Mouse (Mus musculus) forebrain, embryonic 14.5 days (tissue): ENCODE measurements around the gene Pde4b. TPM values are rescaled to one million over a fixed set of nuclear protein-coding genes. Genes with fewer than 3 reads are reported as not detected.

Experiments
- ATAC-seq: fragments of 200-750 bp; cut with Nextera tagmentation; 2 replicates; pipeline ENCODE4 v1.8.0; 2017; ENCODE audit warnings: mild to moderate bottlenecking, moderate library complexity
- DNase-seq: peaks from one replicate; pipeline ENCODE4 v3.0.0-alpha.2; 2015; ENCODE audit warnings: low spot score
- H3K27ac ChIP-seq: fragments of 300-500 bp; sonication (generic); 2 replicates; pipeline ENCODE4 v1.5.1; 2014; ENCODE audit warnings: low read depth, mild to moderate bottlenecking, control low read depth, low read length, moderate library complexity
- H3K27me3 ChIP-seq: fragments of 300-500 bp; sonication (generic); replicated peaks from 2 replicates; pipeline ENCODE4 v1.6.1; 2014; ENCODE audit warnings: low read length, control low read depth, mixed read lengths; ENCODE audit not compliant: control insufficient read depth, insufficient read depth
- H3K36me3 ChIP-seq: fragments of 300-500 bp; sonication (generic); 2 replicates; pipeline ENCODE4 v1.6.1; 2014; ENCODE audit warnings: low read length, control low read depth; ENCODE audit not compliant: control insufficient read depth, insufficient read depth
- H3K4me1 ChIP-seq: fragments of 300-500 bp; sonication (generic); 2 replicates; pipeline ENCODE4 v1.6.1; 2014; ENCODE audit warnings: antibody characterized with exemption, low read length, control low read depth; ENCODE audit not compliant: control insufficient read depth, insufficient read depth
- H3K4me2 ChIP-seq: fragments of 300-500 bp; sonication (generic); 2 replicates; pipeline ENCODE4 v1.6.1; 2014; ENCODE audit warnings: mild to moderate bottlenecking, control low read depth, low read length
- H3K4me3 ChIP-seq: fragments of 300-500 bp; sonication (generic); 2 replicates; pipeline ENCODE4 v1.5.1; 2014; ENCODE audit warnings: low read depth, low read length, control low read depth
- H3K9ac ChIP-seq: fragments of 300-500 bp; sonication (generic); 2 replicates; pipeline ENCODE4 v1.6.1; 2014; ENCODE audit warnings: mild to moderate bottlenecking, low read length, control low read depth, moderate library complexity
- H3K9me3 ChIP-seq: fragments of 300-500 bp; sonication (generic); replicated peaks from 2 replicates; pipeline ENCODE4 v1.6.1; 2016; ENCODE audit warnings: low read length, control low read depth, mixed read lengths; ENCODE audit not compliant: control insufficient read depth
- WGBS: fragments of 180-500 bp; shearing (Covaris S2); extraction: QIAGEN DNeasy Blood & Tissue Kit; methylation state at CpG from one replicate; pipeline ENCODE4 v1.1.7; 2014; 5-methylcytosine and 5-hydroxymethylcytosine counted together
- polyA plus RNA-seq: library from polyadenylated mRNA; unstranded; fragments of >200 nt; fragmentation: Nextera tagmentation; extraction: Ambion mirVana; gene quantifications from 2 replicates; pipeline ENCODE4 v1.2.1, GENCODE M21; 2014

Gene Pde4b
- polyA plus RNA-seq, 1 experiment from 2014 or later: 30.8 TPM

DNA sequence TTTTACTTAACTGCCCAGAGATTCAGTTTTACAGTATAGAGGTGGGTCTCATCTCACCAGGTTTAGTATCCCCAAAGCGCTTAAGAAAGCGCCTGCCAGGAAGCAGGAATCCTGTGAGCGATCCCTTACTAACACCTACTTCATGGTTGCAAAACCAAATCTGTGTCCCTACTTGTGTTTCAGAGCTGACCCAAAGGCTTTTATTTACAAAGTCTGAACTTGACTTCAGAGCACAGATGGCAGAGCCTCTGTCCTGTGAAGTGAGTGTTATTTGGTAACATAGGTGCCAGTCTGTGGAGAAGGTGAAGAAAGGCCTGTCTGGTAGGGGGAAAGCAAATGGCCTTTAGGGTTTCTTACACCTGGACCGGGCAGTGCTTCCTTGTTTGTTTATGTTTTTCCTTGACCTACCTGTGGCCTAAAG lies 486.0 kb downstream of the Pde4b start:
- Histone ChIP-seq H3K9me3 (no peaks in the 10 kb centered on the region), H3K36me3 (no peaks in the 10 kb centered on the region), H3K27ac (no peak overlapping the region), H3K27me3 (0 out of 2 replicates have a peak, but pooled peaks cover 2% of the 10 kb centered on the region), H3K4me3 (no peak overlapping the region), H3K4me1 (peaks cover 21% of the 10 kb centered on the region; the same call in 1 of the 2 replicates), H3K9ac (no peak overlapping the region), H3K4me2 (no peak overlapping the region)
- DNase-seq: no peak
- ATAC-seq: no peak
- WGBS: 92% methylated on average over 4 of the region's 4 CpGs

DNA sequence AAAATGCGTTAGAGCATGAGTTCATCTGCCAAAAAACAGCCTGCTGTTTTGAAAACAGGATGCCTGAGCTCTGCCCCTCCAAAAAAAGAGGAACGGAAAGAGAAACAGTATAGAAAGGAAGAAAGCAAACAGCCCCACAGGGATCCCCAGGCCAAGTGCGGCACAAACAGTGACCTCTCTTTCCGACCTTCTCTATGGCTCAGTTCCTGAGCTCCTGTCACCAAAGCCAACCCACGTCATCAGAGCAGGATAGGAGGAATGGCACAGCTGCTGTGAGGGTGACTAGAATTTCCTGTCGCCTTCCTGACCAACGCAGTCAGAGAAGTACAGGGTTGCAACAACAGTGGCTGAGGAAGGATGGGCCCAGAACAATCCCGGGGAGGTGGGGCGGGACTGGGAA lies 486.9 kb downstream of the Pde4b start:
- no peak overlapping the region for H3K27ac ChIP-seq
- H3K4me3 ChIP-seq: no peak overlapping the region
- no peak overlapping the region for H3K9ac ChIP-seq
- DNase-seq: no peak
- no peaks in the 10 kb centered on the region for H3K9me3 ChIP-seq
- 0 out of 2 replicates have a peak, but pooled peaks cover 2% of the 10 kb centered on the region for H3K27me3 ChIP-seq
- H3K36me3 ChIP-seq: no peaks in the 10 kb centered on the region
- WGBS: 67% methylated on average over 9 of the region's 9 CpGs
- H3K4me2 ChIP-seq: no peak overlapping the region
- peaks cover 13% of the 10 kb centered on the region; the same call in 1 of the 2 replicates for H3K4me1 ChIP-seq
- ATAC-seq: no peak

DNA sequence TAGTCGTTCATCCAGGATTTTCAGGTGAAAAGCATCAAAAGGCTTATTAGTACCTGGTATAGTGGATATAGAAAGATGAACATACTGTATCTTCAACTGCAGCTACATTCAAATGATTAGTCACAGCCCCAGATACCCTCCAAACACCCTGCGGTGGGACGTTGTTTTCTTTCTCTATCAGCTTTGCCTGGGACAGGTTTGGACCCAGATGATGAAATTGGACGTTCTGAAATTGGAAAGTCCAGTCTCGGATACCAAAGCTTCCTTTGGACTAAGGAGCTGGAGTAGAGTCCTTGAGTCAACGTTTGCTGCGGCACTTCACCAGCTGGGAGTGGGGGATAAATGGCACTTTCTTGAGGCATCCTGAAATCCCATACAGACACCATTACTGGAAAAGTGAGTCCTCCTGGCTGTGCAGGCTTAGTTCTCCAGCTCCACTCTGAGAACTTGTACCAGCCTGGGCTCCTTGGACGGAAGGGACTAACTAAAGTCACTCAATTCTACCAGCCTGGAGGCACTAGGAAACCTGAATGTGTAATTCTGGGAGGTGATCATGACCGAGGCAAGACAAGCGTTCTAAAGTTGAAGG lies 487.4 kb downstream of the Pde4b start:
- no peak overlapping the region for H3K4me3 ChIP-seq
- H3K4me1 ChIP-seq: peaks cover 12% of the 10 kb centered on the region; the same call in 1 of the 2 replicates
- H3K9me3 ChIP-seq: no peaks in the 10 kb centered on the region
- H3K27ac ChIP-seq: no peak overlapping the region
- no peak overlapping the region for H3K4me2 ChIP-seq
- no peaks in the 10 kb centered on the region for H3K36me3 ChIP-seq
- 86% methylated on average over 10 of the region's 10 CpGs for WGBS
- no peak overlapping the region for H3K9ac ChIP-seq
- ATAC-seq: no peak
- no peak for DNase-seq
- H3K27me3 ChIP-seq: 0 out of 2 replicates have a peak, but pooled peaks cover 2% of the 10 kb centered on the region

DNA sequence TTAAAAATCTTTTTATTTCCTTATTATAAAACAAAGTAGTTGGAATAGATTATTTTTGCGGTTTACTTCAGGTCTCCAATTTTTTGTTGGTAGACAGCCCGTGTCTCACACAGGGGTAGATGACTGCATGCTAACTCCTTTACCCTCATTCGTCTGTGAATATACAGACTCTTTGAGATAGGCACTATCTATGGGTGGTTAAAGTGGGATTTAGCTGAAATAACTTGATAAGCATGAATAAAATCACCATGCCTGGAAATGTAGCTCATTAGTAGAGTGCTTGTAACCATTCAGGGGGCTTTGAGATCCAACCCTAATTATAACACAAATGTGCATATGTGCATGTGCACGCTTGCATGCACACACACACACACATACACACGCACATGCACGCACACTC lies 488.8 kb downstream of the Pde4b start:
- Histone ChIP-seq H3K9ac (no peak overlapping the region), H3K27ac (no peak overlapping the region), H3K9me3 (no peaks in the 10 kb centered on the region), H3K4me1 (no peaks in the 10 kb centered on the region), H3K27me3 (no peaks in the 10 kb centered on the region), H3K4me3 (no peak overlapping the region), H3K36me3 (no peaks in the 10 kb centered on the region), H3K4me2 (no peak overlapping the region)
- ATAC-seq (no peak), DNase-seq (no peak)
- 78% methylated on average over 6 of the region's 6 CpGs for WGBS

DNA sequence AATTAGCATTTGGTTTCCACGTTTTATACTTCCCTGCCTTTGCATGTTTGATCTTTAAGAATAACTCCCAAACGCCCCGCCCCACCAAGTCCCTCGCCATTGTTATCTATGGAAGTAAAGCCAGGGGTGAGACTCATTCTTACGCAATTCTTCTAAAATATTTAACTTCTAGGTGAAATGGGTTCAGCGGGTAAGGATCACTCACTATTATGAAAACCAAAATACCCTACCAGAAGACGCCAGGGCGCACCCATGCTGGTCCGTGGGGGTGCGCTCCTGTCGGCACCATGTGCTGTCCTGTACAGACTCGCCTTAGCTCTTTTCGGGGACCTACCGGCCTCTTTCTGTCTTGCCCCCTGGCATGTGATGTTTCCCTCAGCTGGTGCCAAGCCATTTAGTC lies 490.3 kb downstream of the Pde4b start:
- 86% methylated on average over 14 of the region's 14 CpGs for WGBS
- ATAC-seq: no peak
- Histone ChIP-seq H3K27ac (no peak overlapping the region), H3K27me3 (no peaks in the 10 kb centered on the region), H3K4me3 (no peak overlapping the region), H3K36me3 (no peaks in the 10 kb centered on the region), H3K4me1 (no peaks in the 10 kb centered on the region), H3K9me3 (no peaks in the 10 kb centered on the region), H3K9ac (no peak overlapping the region), H3K4me2 (no peak overlapping the region)
- DNase-seq: no peak

DNA sequence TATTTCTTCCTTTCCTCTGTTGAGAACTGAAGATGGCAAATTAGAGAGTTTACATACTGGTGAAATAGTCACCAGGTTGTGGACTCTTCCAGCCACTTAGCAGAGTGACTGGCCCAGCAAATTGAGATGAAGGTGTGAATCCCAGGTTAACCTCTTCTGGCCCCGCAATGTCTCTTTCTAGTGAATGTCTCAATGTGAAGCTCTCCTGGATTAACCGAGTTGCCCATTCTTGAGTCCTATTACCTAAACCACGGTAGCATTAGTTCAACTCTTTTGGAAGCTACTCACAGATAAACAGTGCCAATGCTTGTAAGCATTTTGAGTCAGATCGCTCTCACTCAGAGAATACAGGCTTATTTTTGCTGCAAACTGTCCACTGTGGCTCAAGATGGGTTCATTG lies 491.7 kb downstream of the Pde4b start:
- no peak for DNase-seq
- Histone ChIP-seq H3K27me3 (no peaks in the 10 kb centered on the region), H3K27ac (no peak overlapping the region), H3K9me3 (no peaks in the 10 kb centered on the region), H3K4me2 (no peak overlapping the region), H3K4me1 (no peaks in the 10 kb centered on the region), H3K9ac (no peak overlapping the region), H3K36me3 (no peaks in the 10 kb centered on the region), H3K4me3 (no peak overlapping the region)
- ATAC-seq: no peak
- WGBS: 92% methylated on average over 4 of the region's 4 CpGs

DNA sequence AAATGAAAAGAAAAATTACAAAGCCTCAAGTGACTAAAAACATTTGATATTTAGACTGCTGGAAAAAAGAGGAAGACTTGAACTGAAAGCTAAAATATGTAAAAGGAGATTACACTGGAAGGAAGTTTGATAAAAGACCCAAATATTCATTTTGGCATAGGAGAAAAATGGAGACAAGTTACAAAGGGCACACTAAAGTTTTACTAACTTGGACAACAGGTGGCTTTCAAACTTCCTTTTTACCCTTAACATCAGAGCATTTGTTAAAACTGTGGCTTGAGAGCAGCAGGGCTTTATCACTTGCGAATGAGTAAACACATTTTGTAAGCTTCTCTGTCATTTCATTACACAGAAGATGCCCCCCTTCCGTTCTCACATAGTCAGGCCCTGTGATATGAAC lies 492.4 kb downstream of the Pde4b start:
- Histone ChIP-seq H3K36me3 (no peaks in the 10 kb centered on the region), H3K4me2 (no peak overlapping the region), H3K9ac (no peak overlapping the region), H3K27ac (no peak overlapping the region), H3K9me3 (no peaks in the 10 kb centered on the region), H3K4me1 (peaks cover 3% of the 10 kb centered on the region; the same call in 1 of the 2 replicates), H3K27me3 (no peaks in the 10 kb centered on the region), H3K4me3 (no peak overlapping the region)
- DNase-seq: no peak
- no peak for ATAC-seq
- 81% methylated on average over 2 of the region's 2 CpGs for WGBS

DNA sequence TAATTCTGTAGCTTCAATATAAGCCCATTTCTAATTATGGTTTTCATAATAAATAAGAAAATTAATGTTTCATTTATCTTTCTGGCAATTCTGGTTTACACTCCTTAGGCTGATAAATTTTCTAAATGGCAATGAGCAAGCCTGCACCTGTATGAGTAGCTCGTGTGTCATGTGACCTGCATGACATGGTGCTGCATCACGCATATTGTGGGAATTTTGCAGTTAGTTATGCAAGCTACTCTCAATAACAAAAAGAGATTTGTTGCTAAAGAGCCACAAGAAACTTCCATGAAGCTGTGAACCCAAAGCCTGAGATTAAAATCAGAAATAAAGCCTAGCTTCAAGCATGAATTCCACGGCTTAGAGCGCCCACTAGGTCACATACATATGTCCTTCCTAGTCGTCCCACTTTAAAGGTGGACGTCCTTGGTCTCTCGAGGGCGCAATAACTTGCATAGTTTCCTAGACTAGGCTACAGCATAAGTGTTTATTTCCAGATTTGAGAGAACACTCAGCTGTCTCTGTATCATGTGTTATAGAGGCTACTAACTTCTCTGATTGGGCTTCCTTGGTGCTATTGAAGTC lies 494.9 kb downstream of the Pde4b start:
- Histone ChIP-seq H3K9me3 (no peaks in the 10 kb centered on the region), H3K36me3 (no peaks in the 10 kb centered on the region), H3K9ac (no peak overlapping the region), H3K4me2 (no peak overlapping the region), H3K4me3 (no peak overlapping the region), H3K27me3 (no peaks in the 10 kb centered on the region), H3K27ac (no peak overlapping the region), H3K4me1 (peaks cover 5% of the 10 kb centered on the region; the same call in 1 of the 2 replicates)
- DNase-seq (no peak), ATAC-seq (no peak)
- 90% methylated on average over 8 of the region's 8 CpGs for WGBS

DNA sequence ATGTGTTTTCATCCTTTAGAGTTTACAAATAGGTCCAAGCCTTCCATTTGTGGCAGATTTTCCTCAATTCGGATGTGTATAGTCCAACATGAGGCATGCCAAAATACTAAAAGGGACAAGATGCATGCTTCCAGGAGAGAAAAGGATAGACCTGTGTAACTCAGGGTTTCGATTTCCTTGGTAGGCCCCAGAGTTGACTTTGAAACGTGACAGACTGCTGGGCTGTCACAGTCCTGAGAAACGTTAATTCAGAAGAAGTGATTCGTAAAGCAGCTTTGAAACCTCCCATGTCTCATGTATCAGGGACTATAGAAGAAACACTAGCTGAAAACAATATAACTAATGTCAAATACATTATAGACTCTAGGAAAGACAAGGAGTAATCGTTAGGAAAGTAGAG lies 495.6 kb downstream of the Pde4b start:
- no peak for ATAC-seq
- Histone ChIP-seq H3K9me3 (no peaks in the 10 kb centered on the region), H3K4me1 (peaks cover 5% of the 10 kb centered on the region; the same call in 1 of the 2 replicates), H3K36me3 (no peaks in the 10 kb centered on the region), H3K4me2 (no peak overlapping the region), H3K9ac (no peak overlapping the region), H3K4me3 (no peak overlapping the region), H3K27me3 (no peaks in the 10 kb centered on the region), H3K27ac (no peak overlapping the region)
- 81% methylated on average over 6 of the region's 6 CpGs for WGBS
- DNase-seq: no peak
